Mouse (Mus musculus) forebrain, embryonic 10.5 days (tissue): ENCODE results near the gene Cd300lb. TPM values are rescaled to one million over a fixed set of nuclear protein-coding genes. Genes with fewer than 3 reads are reported as not detected.

Experiments
- DNase-seq: peaks from one replicate; pipeline ENCODE4 v3.0.0-alpha.2; 2017; ENCODE audit warnings: low spot score; ENCODE audit errors: extremely low spot score
- H3K27ac ChIP-seq: fragments of 300-500 bp; sonication (generic); 2 replicates; pipeline ENCODE4 v1.5.1; 2016; ENCODE audit warnings: mild to moderate bottlenecking
- H3K27me3 ChIP-seq: fragments of 300-500 bp; sonication (generic); 2 replicates; pipeline ENCODE4 v1.6.1; 2016; ENCODE audit warnings: mild to moderate bottlenecking; ENCODE audit not compliant: poor library complexity, severe bottlenecking
- H3K36me3 ChIP-seq: fragments of 300-500 bp; sonication (generic); replicated peaks from 2 replicates; pipeline ENCODE4 v1.6.1; 2016; ENCODE audit warnings: mild to moderate bottlenecking, moderate library complexity
- H3K4me1 ChIP-seq: fragments of 300-500 bp; sonication (generic); 2 replicates; pipeline ENCODE4 v1.6.1; 2016
- H3K4me3 ChIP-seq: fragments of 300-500 bp; sonication (generic); 2 replicates; pipeline ENCODE4 v1.5.1; 2016; ENCODE audit warnings: mild to moderate bottlenecking, moderate library complexity
- H3K9me3 ChIP-seq: fragments of 300-500 bp; sonication (generic); 2 replicates; pipeline ENCODE4 v1.6.1; 2016; ENCODE audit warnings: mild to moderate bottlenecking, moderate library complexity
- WGBS: fragments of 180-500 bp; shearing (Covaris S2); methylation state at CpG from one replicate; pipeline ENCODE4 v1.1.7; 2016; 5-methylcytosine and 5-hydroxymethylcytosine counted together
- polyA plus RNA-seq: library from polyadenylated mRNA; unstranded; fragments of >200 nt; fragmentation: Nextera tagmentation; extraction: Ambion mirVana; gene quantifications from 2 replicates; pipeline ENCODE4 v1.2.1, GENCODE M21; 2016

Cd300lb gene
- polyA plus RNA-seq: not detected in 2 replicates

DNA sequence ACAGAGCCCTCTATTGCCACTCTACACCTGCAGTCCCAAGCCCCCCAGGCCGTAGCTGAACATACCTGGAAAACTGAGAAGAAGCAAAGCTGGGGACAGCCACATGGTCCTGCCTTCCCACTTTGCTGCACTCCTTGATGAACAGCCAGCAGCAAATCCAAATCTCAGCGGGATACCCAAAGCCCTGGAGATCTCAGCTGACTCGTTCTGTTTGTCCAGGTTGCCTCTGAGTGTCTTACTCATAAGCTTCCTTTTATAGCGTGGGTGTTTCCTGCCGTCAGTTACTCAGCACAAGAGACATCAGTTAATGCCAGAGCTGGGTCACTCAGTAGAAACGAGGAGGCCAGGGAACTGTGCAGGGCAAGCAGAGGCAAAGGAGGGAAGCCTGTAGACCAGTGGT, at the start of gene Cd300lb:
Gene Cd300lb, minus strand, starts transcription at position 243 of the 400 bp plus-strand sequence.
- Histone ChIP-seq H3K36me3 (no peaks in the 10 kb centered on the region), H3K4me1 (no peaks in the 10 kb centered on the region), H3K27ac (no peak within 1 kb of the TSS), H3K4me3 (no peak within 1 kb of the TSS), H3K27me3 (no peaks in the 10 kb centered on the region), H3K9me3 (no peaks in the 10 kb centered on the region)
- no peak for DNase-seq
- WGBS: 68% methylated on average over 6 of the region's 6 CpGs

DNA sequence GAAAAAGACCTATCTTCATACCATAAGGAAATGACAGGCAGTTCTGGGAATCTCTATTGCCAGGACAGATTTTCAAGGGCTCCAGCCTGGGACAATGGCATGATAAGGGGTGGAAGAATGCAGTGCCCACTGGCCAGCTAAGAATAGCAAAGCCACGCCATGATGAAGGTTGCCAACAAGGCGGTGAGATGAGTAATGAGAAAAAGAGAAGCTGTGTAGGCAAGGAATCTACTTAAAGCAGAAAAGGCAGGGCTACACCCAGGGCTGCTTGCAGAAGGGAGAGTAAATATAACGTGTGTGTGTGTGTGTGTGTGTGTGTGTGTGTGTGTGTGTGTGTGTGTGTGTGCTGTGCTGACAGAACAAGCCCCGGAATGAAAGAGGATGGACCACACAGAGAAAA, 47.7 kb upstream of the Cd300lb start:
- Histone ChIP-seq H3K36me3 (no peaks in the 10 kb centered on the region), H3K27ac (no peak overlapping the region), H3K9me3 (peaks cover 38% of the 10 kb centered on the region), H3K27me3 (no peaks in the 10 kb centered on the region), H3K4me1 (no peaks in the 10 kb centered on the region), H3K4me3 (no peak overlapping the region)
- WGBS: 85% methylated on average over 4 of the region's 4 CpGs
- DNase-seq: no peak

DNA sequence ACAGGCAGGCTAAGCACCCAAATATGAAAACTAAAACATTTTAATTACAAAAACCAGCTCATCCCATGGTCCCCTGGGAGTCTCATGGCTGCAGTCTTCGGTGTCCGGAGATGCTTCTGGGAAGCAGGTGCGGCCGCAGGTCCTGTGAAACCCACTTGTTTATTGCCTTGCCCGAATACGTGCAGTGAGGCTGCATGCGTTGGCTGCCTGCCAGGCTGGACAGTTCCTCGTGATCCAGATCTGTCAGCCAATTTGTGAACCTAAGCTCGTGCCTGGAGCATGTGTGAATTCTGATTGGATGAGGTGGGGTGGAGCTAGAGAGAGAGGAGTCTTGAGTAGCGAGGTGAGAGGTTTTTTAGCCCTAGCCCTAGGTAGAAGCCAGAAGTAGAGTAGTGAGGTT, 38.5 kb upstream of the Cd300lb start:
- WGBS: 91% methylated on average over 10 of the region's 10 CpGs

DNA sequence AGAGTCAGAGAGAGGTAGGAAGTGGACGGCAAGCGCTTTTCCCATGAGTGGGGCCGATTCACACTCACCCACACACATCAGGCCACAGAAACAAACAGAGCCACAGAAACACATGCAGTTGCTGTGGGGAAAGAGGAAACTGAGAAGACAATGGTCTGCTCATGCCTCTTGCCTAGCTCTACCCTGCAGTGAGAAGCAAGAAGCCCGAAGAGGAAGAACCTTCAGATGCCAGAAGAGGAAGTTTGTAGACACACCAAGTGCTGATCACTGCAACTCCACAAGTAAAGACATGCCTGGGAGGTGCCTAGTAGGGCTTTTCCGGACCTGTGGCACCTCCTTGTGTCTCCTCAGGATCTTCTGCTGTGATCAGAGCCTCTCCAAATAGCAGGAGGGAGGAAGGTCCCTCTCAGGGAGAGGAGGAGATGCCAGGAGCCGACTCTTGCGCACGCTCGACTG, 34.6 kb upstream of the Cd300lb start, which contains the start of gene Cd300c:
Gene Cd300c, minus strand, starts transcription at position 406 of the 456 bp plus-strand sequence.
- no peaks in the 10 kb centered on the region for H3K36me3 ChIP-seq
- H3K4me1 ChIP-seq: no peaks in the 10 kb centered on the region
- 88% methylated on average over 9 of the region's 9 CpGs for WGBS
- peaks cover 14% of the 10 kb centered on the region for H3K9me3 ChIP-seq
- no peaks in the 10 kb centered on the region for H3K27me3 ChIP-seq
- no peak within 1 kb of the TSS for H3K27ac ChIP-seq
- H3K4me3 ChIP-seq: no peak within 1 kb of the TSS
- no peak for DNase-seq

More for the DNA sequence above, 38.5 kb upstream of the Cd300lb start:
- no peaks in the 10 kb centered on the region for H3K4me1 ChIP-seq
- H3K27me3 ChIP-seq: no peaks in the 10 kb centered on the region
- no peaks in the 10 kb centered on the region for H3K36me3 ChIP-seq
- H3K27ac ChIP-seq: no peak overlapping the region
- no peak for DNase-seq
- H3K9me3 ChIP-seq: peaks cover 33% of the 10 kb centered on the region
- H3K4me3 ChIP-seq: no peak overlapping the region

DNA sequence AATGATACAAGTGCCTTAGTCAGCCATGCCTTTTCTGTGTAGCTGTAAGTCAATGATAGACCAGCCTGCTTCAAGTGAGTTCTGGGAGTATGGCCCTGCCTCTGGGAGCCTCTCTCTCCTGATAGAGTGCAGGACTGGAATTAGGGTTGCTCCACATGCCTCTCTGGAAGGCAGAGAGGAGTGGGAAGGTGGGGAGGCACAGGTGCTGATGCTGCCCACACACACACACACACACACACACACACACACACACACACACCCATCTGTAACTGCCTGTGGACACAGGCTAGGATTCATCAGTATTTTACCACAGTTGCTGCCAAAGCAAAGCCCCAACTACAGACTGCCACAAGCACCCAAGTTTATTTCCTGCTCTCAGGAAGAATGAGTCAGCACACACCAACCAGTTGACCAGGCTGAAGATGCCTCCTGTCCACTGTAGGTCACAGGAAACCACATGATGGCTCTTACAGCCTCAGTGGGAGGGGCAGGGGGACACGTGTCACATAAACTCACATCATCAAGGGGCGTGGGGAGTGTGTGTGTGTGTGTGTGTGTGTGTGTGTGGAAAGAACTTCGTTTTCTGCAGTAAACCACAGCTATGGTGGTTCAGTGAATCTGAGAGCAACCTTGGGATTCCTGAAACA, 31.1 kb upstream of the Cd300lb start:
- 77% methylated on average over 3 of the region's 3 CpGs for WGBS
- no peaks in the 10 kb centered on the region for H3K36me3 ChIP-seq
- DNase-seq: no peak
- H3K4me1 ChIP-seq: no peaks in the 10 kb centered on the region
- H3K27ac ChIP-seq: no peak overlapping the region
- H3K9me3 ChIP-seq: no peaks in the 10 kb centered on the region
- H3K4me3 ChIP-seq: no peak overlapping the region
- no peaks in the 10 kb centered on the region for H3K27me3 ChIP-seq

DNA sequence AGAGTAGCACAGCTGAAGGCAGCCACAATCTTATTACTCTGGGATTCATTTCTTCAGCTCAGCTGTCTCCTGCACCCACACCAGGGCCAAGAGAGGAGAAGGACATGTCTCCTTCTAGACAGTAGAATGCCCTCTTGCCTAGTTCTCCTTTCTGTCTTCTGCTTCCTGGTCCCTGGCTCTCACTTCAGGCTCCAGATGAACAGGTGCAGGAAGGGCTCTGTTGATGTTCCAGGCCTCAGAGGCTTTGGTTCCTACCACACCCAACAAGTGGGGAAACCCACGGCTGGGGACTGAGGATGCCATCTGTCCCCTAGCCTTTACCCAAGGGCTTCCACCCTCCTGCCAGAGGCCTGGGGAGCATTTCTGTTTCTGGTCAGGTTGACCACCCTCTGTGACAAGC, 26.2 kb upstream of the Cd300lb start:
- Histone ChIP-seq H3K27ac (no peak overlapping the region), H3K9me3 (no peaks in the 10 kb centered on the region), H3K36me3 (no peaks in the 10 kb centered on the region), H3K27me3 (no peaks in the 10 kb centered on the region), H3K4me3 (no peak overlapping the region), H3K4me1 (no peaks in the 10 kb centered on the region)
- 78% methylated on average over 1 of the region's 1 CpGs for WGBS
- DNase-seq: no peak

DNA sequence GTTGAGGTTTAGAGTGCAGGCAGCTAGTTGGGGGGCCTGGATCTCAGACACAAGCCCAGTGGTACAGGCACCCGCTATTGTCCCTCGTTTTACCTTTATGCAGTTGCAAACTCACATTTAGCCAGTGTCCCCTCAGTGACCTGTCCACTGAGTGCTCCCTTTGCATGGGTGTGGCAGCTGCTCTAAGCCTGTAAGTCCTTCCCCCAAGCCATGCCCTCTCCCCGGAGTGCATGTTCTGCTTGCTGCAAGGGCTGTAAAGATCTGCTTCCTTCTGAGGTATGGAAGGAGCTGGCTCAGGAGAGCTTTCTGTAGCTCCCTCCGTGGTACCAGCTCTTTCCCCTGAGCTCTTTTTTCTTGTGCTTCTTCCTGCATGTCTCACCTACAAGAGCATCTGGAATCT, 595 bp downstream of the Cd300lb start:
- Histone ChIP-seq H3K27me3 (no peaks in the 10 kb centered on the region), H3K27ac (no peak overlapping the region), H3K9me3 (no peaks in the 10 kb centered on the region), H3K4me1 (no peaks in the 10 kb centered on the region), H3K4me3 (no peak overlapping the region), H3K36me3 (no peaks in the 10 kb centered on the region)
- 81% methylated on average over 4 of the region's 4 CpGs for WGBS
- no peak for DNase-seq

DNA sequence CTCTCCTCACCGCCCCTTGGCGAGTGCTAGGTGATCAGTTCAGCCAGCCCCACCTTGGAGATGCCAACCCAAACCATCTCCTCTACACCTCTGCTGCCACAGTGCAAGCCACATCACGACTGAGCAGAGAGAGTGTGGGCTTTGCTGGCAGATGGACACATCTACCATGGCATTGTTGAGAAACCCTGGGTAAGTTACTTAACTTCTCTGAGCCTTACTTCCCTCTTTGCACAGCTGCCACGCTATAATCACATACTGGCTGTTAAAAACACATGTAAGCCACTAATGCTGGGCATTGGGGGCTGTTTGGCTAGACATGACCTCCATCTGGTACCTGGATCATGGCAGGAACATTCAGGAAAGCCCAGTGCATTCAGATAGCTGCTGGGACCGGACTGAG, 3.1 kb downstream of the Cd300lb start:
- Histone ChIP-seq H3K4me1 (no peaks in the 10 kb centered on the region), H3K27me3 (no peaks in the 10 kb centered on the region), H3K27ac (no peak overlapping the region), H3K36me3 (no peaks in the 10 kb centered on the region), H3K4me3 (no peak overlapping the region), H3K9me3 (no peaks in the 10 kb centered on the region)
- 84% methylated on average over 5 of the region's 5 CpGs for WGBS
- DNase-seq: no peak

DNA sequence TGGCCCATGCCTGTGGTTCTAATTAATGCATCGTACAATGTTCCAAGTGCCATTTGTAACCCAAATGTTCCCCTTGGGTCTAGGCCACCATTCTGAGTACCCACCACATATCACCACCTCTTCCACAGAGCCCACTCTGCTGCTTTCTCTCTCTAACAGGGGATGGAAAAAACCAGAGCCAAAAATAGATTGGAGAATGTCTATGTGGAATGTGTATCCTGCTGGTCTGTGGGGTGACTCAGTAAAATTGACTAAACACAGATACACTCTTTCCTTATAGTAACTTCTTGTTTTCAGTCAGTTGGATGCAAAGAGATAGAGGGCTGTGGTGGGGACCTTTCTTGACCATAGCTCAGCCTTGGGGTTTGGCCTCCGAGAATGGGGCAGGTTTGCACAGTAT, 4.6 kb downstream of the Cd300lb start:
- H3K9me3 ChIP-seq: no peaks in the 10 kb centered on the region
- H3K4me3 ChIP-seq: no peak overlapping the region
- no peaks in the 10 kb centered on the region for H3K27me3 ChIP-seq
- DNase-seq: no peak
- no peaks in the 10 kb centered on the region for H3K36me3 ChIP-seq
- H3K4me1 ChIP-seq: no peaks in the 10 kb centered on the region
- no peak overlapping the region for H3K27ac ChIP-seq
- 87% methylated on average over 2 of the region's 2 CpGs for WGBS

DNA sequence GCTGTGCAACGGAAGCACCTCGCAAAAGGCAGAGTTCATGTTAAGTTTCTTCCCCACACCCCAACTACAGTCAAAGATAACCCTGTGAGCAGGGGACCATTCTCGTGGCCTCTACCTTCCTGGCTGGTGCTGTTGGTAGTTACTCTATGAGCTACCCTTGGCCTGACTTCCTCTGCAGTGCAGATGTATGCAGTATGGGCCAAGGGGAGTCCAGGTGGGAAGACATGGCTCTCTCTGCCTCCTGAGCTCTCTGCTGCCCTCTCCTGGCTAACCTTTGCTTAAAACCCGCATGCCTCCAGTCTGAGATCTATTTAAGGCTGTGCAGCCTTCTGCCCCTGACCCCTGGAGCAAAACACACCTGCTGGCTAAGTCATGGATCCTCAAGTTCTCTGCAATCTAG, 10.2 kb downstream of the Cd300lb start:
- Histone ChIP-seq H3K36me3 (no peaks in the 10 kb centered on the region), H3K4me3 (no peak overlapping the region), H3K9me3 (peaks cover 5% of the 10 kb centered on the region), H3K27me3 (no peaks in the 10 kb centered on the region), H3K27ac (no peak overlapping the region), H3K4me1 (no peaks in the 10 kb centered on the region)
- DNase-seq: no peak
- 75% methylated on average over 4 of the region's 4 CpGs for WGBS

DNA sequence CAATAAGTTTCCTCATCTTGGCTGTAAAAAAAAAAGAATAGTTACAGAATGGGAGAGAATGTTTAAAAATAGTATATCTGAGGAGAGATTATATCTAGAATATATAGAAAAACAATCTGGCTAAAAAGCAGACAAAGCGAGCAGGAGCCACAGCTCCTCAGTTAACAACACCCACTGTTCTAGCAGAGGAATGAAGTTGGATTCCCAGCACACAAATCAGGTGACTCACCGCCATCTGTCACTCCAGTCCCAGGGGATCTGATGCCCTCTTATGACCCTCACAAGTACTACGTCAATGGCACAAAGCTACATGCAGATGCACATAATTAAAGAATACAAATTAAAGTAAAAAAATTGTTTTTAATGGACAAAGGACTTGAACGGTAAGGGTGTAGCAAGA, 11.7 kb downstream of the Cd300lb start:
- 87% methylated on average over 4 of the region's 4 CpGs for WGBS
- no peak for DNase-seq
- H3K27me3 ChIP-seq: no peaks in the 10 kb centered on the region
- no peaks in the 10 kb centered on the region for H3K4me1 ChIP-seq
- H3K36me3 ChIP-seq: no peaks in the 10 kb centered on the region
- H3K9me3 ChIP-seq: peaks cover 6% of the 10 kb centered on the region
- no peak overlapping the region for H3K4me3 ChIP-seq
- H3K27ac ChIP-seq: no peak overlapping the region

DNA sequence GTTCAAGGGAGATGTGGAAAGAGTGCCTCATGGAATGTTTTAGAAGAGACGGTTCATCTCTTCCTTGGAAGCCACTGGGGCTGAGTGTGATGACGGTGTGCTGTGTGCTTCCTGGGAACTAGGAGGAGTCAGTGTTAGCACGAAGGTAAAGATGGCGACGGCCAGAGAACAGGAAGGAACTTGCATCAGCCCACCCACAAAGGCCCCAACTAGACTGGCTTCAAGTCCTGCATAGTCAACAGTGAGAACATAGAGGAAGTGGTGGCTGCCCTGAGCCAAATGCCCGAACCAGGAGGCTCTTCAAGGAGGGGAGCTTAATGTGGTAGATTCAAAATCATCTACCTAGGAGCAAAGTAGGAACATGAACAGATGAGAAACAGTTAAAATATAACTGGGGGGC, 17.1 kb downstream of the Cd300lb start:
- WGBS: 88% methylated on average over 6 of the region's 6 CpGs
- H3K36me3 ChIP-seq: no peaks in the 10 kb centered on the region
- DNase-seq: no peak
- H3K9me3 ChIP-seq: peaks cover 6% of the 10 kb centered on the region
- H3K27ac ChIP-seq: no peak overlapping the region
- H3K4me1 ChIP-seq: no peaks in the 10 kb centered on the region
- 0 out of 2 replicates have a peak, but pooled peaks cover 8% of the 10 kb centered on the region for H3K27me3 ChIP-seq
- no peak overlapping the region for H3K4me3 ChIP-seq

DNA sequence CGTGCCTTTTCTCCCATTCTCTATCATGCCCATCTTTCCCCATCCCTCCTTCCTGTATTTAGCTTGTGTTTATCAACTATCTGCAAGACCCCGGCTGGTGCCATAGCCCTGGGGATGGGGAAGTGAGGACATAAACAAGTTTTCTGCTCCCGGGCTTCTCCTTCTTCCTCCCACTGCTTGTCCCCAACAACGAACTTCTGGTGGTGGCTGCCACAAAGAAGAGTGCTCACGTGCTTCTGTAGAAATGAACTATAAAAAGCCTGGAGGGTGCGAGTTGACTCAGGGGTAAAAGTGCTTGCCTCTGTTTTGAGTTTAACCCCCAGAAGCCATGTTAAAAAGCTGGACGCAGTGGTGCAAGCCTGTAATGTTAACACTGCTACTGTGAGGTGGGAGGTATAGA, 19.2 kb downstream of the Cd300lb start:
- Histone ChIP-seq H3K4me3 (no peak overlapping the region), H3K27ac (no peak overlapping the region), H3K9me3 (peaks cover 6% of the 10 kb centered on the region), H3K4me1 (no peaks in the 10 kb centered on the region), H3K36me3 (no peaks in the 10 kb centered on the region), H3K27me3 (0 out of 2 replicates have a peak, but pooled peaks cover 8% of the 10 kb centered on the region)
- WGBS: 61% methylated on average over 7 of the region's 7 CpGs
- DNase-seq: no peak
